Mouse (Mus musculus) right cerebral cortex, postnatal 4 days (tissue): ENCODE measurements around the gene Zbtb20.

Source experiments
- DNase-seq: peaks from one replicate; pipeline ENCODE4 v3.0.0-alpha.2; 2022

Gene Zbtb20

DNA sequence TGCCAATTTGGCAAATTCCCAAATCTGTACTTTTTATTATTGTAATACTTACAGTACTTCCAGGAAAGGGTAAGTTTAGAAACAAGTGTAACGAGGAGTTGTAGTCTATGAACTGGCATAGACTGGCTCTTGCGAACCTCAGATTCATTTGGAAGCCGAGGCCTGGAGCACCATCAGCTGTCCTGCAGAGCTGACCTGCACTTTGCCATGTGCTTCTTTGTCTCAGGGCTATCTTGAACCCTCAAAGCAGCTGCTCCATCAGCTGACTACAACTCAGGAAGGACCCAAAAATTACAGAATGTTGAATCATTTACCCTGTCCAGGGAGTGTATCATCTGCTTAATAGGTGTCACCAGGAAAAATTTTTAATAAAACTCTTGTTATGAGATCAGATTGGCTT lies 448.3 kb downstream of the Zbtb20 start:
- no peak for DNase-seq

DNA sequence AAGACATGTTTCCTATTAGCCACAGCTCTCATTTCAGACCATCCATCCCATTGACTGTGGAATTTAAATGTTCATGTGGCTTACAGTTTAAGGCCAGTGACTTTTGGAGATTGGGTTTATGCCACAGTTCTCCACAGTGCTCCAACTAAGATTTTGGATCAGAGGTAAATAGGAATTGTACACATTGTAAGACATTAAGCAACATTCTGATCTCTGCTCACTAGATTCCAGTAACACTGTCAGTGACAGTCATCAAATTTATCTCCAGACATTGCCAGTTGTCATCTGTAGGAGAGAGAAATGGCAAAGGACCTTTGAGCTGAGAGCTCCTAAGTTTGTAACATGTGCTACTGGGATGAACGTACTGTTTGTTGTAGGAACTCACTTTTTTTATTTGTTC lies 452.5 kb downstream of the Zbtb20 start:
- no peak for DNase-seq

DNA sequence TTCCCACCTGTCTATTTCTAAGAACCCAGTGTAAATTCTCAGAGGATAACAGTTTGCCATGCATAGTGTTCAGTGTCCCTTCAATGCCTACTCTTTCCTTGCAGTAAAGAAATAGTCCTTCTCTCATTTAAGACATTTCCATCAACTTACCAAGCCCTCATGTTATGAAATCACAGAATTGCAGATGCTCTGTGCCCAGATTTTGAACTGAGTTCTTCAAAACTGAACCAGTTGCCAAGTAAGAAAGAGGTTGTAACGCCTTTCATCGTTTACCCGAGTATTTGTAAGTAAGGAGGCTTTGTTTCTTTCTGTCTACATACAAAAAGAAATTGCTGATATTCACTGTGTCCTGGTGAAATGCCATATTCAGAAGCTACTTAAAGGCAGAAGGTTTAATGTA lies 454.5 kb downstream of the Zbtb20 start:
- DNase-seq = no peak

DNA sequence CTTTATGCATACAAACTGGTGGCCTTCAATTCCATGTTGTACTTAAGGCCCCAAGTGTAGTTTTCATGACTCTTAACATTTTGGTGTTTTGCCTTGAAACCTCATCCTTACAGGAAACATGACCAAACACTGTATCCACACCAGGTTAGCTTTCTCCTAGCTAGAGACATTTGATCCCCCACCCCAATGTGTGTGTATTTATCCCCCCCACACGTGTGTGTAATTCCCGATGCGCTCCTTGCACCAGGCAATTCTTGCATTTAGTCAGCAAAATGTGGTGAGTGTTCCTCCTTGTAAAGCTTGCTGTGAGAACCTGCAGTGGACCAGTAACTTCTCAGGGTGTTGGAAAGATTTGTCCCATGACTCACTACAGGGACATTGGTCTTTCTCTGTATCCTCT lies 455.8 kb downstream of the Zbtb20 start:
- DNase-seq = no peak

DNA sequence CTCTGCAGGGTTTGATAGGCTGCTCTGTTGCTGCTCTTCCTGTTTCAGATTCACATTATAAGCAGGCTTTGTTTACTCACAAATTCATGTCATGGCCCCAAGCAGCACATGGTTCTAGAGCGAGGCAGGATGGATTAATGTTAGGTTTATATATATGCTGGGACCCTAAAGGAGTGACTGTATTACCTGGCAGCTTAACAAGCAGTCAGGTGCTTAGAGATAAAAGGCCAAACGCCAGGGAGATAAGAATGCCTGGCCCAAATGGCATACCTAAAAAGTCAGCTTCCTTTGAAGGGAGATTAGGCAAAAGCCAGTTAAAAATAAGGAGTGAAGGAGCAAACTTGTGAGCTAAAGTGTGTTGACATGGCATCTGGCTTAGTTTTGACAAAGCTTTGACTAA lies 457.1 kb downstream of the Zbtb20 start:
- DNase-seq = no peak

DNA sequence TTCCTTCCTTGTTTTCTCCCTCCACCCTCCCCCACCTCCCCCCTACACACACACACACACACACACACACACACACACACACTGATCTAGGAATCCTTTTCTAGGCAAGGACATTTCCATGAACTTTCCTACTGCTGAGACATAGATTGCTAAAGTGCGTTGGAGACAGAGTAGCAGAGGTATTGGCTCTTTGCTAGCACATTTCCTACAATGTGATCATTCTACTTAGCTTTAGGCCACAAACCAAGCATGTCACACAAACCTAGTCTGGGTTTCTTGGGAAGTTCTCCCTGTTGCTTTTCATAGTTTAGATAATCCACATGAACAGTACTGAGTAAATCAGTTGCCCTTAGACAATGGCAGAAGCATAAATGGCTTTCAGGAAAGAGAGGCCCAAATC lies 457.6 kb downstream of the Zbtb20 start:
- DNase-seq = no peak

DNA sequence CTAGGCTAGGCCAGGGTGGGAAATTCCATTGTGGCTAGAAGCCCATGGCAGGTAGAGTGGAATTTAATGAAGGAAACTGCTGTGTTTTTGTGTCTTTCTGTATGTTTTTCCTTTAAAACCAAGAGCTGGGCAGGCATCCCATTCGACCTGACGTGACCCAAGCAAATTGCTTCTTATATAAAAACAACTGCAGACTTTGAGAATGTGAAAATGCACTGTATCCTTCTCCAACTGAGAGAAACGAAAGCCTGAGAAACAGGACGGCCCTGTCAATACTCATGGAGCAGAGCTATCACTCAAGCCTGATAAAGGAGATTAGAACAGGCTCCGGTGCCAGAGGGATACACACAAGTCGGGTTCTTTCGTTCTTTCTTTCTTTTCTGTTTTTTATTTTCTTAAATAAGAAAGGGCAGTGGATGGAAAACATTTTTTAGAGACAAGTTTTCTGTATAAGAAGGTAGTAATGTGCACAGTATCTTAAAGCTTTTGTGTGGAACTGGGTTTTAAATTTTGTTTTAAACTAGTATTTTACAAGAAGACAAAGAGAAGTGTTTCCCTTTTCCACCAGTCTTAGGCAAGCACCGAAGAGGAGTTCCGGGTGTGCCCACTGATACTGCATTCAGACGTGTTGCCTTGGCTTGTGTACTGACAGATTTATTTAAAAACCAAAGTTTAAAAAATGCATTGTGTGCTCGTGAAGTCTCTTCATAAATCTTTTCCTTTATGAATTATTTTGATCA lies 458.9 kb downstream of the Zbtb20 start:
- peak; percentile 19 for DNase-seq

DNA sequence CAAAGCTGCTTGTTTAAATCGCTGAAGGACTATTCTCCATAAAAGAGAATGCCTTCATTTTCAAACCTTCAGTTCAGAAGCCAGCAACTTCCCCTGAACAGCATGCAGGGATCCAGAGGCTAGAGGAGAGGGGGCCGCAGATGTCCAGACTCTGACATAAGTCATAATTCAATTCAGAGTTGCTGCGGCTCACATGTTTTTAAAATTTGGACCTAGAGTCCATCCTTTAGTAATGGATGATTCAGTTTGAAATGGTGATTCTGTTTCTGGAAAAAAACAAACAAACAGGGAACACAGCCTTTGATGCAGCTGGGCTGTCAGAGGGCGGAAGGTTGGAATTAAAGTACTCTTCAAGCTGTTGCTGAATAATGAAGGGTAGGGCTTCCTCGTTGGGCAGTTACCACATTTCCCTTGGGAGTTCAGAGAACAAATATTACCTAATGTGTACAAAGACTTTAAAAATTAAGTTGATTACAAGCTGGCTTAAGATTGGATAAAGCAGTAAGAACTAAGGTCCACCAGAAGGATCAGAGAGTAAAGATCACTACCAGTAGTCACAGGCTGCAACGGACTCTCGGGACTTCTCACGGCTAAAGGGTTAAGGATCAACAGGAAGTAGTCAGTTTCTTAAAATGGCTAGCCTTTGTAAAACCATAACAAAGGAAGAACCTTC lies 459.6 kb downstream of the Zbtb20 start:
- no peak for DNase-seq

DNA sequence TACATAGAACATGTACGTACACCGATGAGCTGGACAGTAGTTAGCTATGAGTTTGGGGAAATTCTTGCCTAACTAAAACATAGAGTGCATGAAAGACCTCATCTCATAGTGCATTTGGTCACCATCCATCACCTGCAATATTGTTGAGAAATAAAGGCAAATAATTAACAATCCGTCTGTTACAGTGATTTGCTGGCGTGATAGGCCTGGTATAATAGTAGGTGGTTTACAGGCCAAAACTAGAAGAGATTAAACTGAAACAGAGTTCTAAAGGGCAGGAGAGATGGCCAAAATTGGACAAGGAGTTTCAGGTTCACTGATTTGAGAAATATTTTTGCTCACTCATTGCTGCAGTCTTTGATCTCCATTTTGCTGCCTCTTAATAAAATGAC lies 460.1 kb downstream of the Zbtb20 start:
- no peak for DNase-seq

DNA sequence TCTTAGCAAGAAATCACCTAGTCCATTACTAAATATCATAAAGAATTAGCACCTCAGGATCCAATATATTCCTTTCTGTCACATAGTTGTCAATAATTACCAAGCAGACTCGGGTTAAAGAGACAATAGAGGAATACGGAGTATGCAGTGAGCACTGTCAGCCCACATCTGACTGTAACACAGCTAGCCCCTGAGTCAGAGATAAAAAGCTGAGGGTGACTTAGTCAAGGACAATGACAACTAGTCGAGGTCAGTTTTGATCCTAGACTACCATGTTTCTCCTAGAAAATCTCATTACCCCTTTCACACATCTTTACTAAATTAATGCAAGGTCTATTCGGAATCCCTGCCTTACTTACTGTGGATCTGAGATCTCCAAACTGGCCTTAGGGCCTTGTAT lies 465.0 kb downstream of the Zbtb20 start:
- DNase-seq = no peak

DNA sequence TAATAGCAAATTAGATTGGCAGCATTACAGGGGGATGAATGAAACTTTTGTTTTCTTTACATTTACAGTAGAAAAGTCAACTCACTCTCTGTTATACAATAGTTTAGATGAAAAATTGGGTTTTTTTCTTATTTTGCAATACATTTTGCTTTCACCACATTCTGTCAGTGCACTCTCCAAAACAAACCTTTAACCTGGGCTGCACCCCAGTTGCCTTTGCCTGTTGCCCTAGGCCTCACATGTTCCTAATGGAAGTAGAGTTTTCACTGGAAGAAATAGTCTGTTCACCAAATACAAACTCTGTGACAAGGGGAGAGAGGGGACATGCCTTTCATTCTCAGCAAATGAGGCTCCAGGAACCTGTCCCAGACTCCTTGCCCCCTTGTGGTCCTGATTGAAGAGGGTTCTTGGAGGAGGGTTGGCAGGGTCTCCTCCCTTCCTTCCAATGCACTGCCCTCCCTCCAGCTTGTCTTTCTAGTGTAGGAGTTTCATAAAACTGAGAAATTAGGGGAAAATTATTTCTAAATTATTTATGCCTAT lies 466.3 kb downstream of the Zbtb20 start:
- no peak for DNase-seq

DNA sequence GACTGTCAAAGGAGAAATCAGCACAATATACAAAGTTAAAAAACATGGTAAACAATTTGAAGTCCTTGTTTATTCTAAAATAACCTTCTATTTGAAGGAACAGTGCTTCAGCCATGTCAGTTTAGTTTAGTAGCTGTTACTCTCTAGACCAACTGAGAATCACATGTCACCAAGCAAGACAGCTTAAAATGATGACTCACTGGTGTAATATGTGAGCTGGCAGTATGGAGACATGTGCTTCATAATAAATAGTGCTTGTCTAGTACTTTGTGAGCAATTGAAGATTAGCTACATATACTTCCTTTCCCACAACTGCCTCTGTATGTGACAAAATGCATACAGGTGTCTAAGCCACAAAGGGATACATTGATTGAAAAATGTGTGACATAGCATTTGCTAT lies 470.4 kb downstream of the Zbtb20 start:
- no peak for DNase-seq

DNA sequence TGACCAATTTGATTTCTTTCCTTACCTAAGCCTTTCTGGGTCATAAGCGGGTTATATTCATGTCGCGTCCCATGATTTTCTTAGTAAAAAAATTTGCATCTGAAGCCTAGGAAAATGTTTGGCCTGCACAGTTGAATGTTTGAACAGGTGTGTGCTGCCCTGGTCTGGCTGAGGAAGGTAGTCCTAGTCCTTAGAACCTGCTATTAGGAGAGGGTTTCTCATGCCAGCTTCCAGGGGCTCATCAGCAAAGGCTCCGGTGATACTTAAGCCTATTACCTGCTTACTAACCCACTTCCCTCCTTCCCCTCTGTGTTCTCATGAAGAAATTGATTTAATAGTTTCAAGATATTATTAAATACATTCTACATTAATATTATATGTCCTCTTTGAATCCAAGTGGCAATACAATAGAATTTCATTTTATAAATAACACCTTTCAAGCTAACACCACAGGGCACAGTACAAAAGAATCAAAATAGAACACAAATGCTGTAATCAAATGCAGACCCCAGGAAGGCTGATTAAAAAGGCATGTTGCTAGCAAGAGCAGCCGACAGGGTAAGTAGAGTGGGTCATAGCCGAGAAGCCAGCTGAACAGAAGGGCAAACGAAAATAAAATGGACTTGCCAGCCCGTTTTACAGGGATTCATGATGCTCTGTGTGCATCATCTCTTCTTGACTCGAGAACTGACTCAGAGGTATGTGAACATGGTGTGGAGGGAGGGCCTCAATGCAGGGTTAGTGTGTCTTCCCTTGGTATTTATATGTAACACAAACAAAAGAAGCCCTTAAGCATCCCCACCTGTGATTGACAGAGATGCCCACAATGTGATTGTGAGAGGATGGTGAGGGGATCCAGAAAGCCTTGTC lies 480.3 kb downstream of the Zbtb20 start:
- no peak for DNase-seq

DNA sequence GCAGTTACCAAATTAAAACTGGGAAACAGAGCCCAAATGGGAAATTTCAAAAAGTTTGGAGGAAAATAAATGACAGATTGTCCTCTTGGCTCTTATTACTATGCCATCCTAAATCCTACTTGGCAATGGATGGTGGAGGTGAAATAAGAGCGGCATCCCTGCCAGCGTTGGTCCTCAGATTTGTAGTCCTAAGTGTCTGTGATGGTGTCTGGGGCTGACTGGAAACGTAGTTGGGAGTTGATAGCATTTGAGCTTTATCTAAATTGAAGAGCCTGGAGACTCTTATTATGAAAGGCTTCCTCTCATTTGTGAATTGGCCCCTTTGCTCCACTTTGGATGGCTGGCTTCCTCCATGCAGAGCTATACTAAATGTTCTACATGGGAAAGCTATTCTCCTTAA lies 483.9 kb downstream of the Zbtb20 start:
- DNase-seq = no peak

DNA sequence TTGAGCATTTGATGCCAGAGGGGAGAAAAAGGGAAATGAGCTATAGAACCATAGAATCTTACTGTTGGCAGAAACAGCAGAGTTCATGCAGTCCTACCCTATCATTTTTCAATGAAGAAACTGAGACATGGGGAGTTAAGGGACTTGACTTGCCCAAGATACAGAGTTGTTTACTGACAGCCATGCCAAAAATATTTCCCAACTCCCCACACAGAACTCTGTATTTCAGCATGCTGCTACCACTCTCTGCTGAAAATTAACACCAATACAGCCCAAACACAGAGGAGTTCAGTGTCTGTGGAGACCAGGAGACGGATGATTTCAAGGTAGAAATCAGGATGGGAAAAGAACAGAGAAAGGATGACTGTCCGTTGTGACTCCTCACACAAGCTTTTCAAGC lies 484.4 kb downstream of the Zbtb20 start:
- DNase-seq = no peak

DNA sequence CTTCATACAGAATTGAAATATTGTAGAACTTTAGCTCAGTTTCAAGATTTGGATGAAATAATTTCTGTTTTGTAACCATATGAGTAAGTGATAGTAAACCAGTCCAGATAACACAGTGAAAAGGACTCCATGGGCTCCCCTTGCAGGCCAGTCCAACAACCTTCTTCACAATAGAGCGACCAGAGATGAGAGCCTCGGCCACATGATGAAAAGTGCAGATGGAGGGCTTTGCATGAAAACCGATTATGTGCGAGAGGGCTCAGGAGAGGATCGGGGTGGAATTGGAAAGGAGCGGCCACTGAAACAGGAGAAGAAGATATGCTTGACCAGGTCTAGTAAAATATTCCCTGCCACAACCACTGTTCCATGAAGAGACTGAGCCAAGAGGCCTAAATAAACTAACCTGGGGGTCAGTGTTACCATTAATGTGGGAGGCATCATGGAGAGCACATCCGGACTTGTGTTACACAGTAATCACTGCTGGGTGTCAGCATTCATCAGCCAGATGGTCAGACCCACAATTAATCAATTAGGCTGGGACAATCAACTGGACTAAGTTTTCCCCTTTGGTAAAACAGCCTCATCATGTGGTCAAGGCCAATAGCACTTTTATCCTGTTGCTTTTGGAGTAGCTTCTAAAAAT lies 485.3 kb downstream of the Zbtb20 start:
- DNase-seq = no peak

DNA sequence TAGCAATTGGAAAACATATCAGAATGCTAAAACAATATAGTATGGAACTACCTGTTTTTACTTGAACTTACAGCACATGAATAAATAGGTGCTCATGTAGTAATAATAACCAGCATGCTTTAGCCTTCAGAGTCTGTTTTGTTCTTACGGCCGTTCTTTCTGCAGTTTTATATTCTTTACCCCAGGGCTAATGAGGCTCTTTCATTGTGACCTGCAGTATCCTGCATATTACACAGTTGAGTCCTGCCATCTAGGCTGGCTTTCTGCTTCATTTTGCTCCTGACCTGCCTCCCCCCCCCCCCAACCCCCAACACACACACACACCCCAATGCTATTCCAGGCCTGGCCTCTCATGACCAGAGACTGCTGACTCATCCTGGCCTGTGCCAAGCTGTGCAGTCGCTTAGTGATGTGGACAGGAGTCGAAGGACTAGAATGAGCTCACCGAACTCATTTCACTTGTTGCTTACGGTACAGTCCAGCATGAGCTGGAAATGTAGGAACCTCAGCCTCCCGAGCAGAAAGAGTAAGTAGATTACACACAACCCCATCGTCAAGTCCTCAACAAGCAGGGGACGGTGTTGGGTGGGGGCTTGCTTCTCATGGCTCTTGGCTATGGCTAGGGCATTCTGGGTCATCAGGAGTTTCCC lies 487.1 kb downstream of the Zbtb20 start:
- DNase-seq = peak; percentile 3

DNA sequence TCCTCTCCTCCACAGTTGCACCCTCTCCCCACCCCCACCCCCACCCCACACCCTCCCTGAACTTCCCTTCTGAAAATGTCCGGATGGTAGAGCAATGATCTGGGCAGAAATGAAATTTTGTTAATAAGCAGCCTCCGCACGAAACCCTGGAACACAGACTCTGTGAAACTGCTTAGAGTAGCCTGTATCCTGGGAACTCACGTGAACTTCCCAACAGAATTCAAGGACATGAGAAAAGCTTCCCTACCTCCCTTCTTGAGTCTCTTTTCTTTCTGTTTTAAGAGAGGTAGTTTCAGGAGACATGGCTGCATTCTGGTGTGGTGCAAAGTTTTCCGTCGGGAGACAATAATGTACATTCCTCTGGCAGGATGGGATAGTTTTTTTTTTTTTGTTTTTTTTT lies 487.6 kb downstream of the Zbtb20 start:
- DNase-seq = no peak

DNA sequence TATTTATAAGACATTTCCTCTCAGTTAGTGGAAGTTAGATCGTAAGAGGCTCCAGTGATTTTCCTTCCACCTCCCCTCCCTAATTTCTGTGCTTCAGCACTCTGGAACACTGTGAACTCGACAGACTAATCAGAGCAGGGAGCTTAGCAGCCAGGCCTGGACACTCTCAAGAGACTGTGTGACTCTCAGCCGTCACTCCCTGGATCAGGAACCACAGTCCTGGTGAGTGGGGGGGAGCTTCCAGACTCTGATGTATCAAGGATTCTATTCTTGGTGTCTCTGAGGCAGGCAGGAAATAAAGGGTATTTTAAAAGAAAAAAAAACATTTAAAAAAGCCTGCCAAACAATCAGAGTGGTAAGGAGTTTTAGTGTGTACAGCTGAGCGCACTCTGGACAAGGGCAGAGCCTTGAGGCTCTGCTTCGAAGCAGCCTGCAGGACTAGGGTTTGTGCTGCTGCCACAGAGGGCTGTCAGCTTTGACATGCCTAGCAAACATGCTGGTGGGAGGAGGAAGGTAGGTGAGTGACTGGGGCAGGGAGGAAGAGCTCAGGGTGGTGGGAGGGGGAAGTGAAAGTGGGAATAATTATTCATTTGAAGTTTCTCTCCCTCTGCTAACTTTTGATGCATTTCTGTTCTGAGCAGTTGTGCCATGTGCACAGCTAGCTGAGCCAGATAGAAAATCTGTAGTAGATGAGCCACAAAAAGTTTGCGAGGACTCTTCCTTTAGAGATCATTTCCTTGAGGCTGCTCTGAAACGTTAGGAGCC lies 488.3 kb downstream of the Zbtb20 start:
- DNase-seq = no peak

DNA sequence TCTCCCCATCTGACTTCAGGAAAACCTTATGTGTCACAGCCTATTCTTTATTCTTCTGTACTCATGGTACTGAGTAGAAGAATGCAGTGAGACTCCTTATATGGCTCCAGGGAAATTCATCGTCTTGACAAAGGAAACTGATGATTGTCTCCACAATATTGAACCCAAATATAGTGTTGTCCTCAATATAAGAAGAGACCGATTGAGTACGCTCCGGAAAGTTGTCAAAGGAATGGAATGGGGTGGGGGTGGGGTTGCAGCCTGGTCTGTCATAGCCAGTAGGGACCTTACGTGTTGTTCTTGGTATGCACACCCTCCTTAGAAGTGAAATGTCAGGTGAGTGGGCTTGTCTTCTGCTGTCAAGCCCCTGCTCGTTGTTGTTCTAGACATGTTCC lies 488.8 kb downstream of the Zbtb20 start:
- no peak for DNase-seq

DNA sequence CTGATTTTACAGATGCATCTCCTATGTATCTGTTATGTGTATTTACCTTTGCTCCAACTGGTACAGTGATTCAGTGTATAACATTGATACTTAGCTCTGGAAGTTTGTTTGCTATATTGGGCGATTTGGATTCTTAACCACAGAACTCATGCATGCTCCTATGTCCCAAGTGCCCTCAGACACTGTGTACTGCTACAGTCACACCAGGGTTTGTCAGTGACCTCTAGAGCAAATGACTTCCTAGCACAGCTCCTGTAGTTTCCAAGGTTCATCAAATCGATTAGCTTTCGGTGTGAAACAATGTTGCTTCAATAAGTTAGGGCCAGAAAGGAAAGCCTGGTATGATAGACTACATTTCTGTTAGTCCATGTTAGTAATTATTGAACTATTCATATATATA lies 489.6 kb downstream of the Zbtb20 start:
- no peak for DNase-seq

DNA sequence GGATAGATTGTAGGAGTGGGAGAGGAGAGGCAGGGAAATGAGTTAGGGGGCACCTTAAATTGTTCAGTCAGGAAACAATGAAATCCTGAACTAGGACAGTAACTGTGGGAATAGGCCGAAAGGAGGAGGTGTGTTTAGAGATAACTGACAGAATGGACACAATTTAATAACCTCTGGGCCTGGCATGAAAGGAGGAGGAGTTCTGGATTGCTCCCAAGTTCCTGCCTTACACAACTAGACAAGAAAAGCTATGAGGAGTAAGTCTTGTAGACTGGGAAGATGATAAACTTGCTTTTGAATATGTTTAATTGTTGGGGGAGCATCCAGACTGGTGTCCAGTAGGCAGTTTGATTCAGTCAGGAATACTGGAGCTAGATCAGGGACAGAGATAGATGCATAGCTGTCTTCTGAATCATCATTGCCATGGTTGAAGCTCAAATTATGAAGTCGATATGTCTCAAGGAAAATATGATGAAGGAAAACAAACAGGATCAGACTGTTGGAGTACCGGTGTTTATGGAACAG lies 494.9 kb downstream of the Zbtb20 start:
- no peak for DNase-seq
